Mouse (Mus musculus) sigmoid colon, adult 10 weeks (tissue): ENCODE results near the gene Cchcr1. TPM values are rescaled to one million over a fixed set of nuclear protein-coding genes. Genes with fewer than 3 reads are reported as not detected.

ENCODE experiments used
- polyA plus RNA-seq: library from polyadenylated mRNA; stranded (reverse); fragments of 350-450 nt; fragmentation: Illumina TruSeq; extraction: RNeasy Lipid Tissue Mini Kit (QIAGEN cat#74804); gene quantifications from one replicate; pipeline ENCODE4 v1.2.3, GENCODE M21; 2014; ENCODE audit warnings: low read depth, low replicate concordance

Cchcr1 gene
- 4.6 TPM for polyA plus RNA-seq

DNA sequence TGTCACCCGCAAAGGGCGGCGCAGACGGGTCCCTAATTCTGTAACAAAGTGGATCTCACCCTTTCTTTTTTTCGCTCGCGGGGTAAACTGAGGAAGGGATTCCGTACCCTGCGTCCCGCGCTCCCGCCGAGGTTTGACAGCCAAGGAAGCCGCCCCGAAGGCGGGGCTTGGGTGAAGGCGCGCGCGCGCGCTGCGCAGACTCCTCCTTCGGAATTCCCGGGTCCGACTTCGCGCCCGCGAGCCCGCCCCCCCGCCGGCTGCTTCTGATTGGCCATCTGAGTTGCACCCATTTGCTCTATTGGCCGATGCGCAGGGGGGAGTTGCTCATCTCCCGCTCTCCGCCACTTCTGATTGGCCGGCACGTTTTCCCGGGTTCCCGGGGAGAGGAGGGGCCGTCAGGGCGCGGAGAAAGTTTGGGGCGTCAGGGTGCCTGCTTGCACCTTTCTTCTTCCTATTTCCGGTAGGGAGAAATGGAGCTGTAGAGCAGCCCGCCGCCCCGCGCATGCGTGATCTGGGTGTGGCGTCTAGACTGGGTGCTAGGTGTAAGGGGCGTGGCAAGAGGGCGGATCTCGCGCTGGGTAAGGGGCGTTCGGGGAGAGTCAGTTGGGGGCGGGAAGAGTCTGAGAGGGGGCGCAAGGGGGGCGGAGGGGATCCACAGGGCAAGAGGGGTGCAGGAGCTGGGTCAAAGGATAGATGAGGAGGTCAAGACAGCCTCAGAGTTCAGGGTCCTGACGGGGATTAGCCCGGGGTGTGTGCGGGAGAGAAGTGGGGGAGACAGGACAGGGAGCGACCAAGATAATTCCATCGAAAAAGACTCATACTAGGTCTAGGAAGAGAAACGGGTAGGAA, at the start of gene Cchcr1, which contains the start of gene Tcf19:
Cchcr1 (plus strand) TSS at position 449 of the 849 bp plus-strand sequence.
Tcf19 (minus strand) TSS at position 173 of the 849 bp plus-strand sequence.

GRCm38 (mm10) chr17:35469842-35470751, 46.8 kb upstream of the Cchcr1 start, which contains the start of gene H2-Q10:
TSS of gene H2-Q10 (plus strand) at chr17:35470089.

GRCm38 (mm10) chr17:35505776-35506175, 11.1 kb upstream of the Cchcr1 start, which contains the start of gene Pou5f1:
TSS of gene Pou5f1 (plus strand) at chr17:35506018.

DNA sequence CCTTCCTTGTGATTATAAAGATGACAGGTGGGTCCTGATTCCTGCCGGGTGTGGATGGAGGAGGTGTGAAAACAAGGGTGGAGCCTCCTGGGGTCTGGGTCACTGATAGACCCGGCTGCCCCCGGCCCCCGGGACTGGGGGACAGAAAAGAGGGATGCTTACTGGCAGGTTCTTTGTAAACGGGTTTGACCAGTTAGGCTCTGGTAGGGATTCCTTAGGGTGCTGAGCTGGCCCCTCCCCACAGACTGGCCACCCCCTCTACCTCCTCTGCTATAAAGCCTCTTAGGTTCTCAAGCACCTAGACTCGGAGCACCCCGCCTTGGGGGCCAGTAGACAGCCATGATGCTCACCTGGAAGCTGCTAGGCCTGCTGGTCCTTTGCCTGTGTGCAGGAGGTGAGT, 16.0 kb downstream of the Cchcr1 start, which contains the start of gene Psors1c2:
Psors1c2 (plus strand) TSS at position 301 of the 400 bp plus-strand sequence.

GRCm38 (mm10) chr17:35551881-35552414, 35.0 kb downstream of the Cchcr1 start, which contains the start of gene Cdsn:
TSS of gene Cdsn (plus strand) at chr17:35552128.

GRCm38 (mm10) chr17:35567150-35567549, 50.2 kb downstream of the Cchcr1 start, which contains the start of gene 2300002M23Rik:
TSS of gene 2300002M23Rik (plus strand) at chr17:35567450.

Other genes with a start within 250 kb of the Cchcr1 start
- 45.4 TPM for gene H2-Q1, start 196.7 kb upstream of the Cchcr1 start, polyA plus RNA-seq
- gene H2-Q2, start 174.9 kb upstream of the Cchcr1 start, polyA plus RNA-seq: 288 TPM
- 34.4 TPM for gene H2-Q4, start 137.5 kb upstream of the Cchcr1 start, polyA plus RNA-seq
- 7.1 TPM for gene H2-Q6, start 92.2 kb upstream of the Cchcr1 start, polyA plus RNA-seq
- 12.5 TPM for gene H2-Q7, start 77.9 kb upstream of the Cchcr1 start, polyA plus RNA-seq
- gene H2-Q10, start 47.0 kb upstream of the Cchcr1 start, polyA plus RNA-seq: 3.2 TPM
- gene Pou5f1, start 11.1 kb upstream of the Cchcr1 start, polyA plus RNA-seq: not detected
- gene Tcf19, start 276 bp upstream of the Cchcr1 start, polyA plus RNA-seq: 2.7 TPM
- not detected for gene Psors1c2, start 16.1 kb downstream of the Cchcr1 start, polyA plus RNA-seq
- gene Cdsn, start 35.0 kb downstream of the Cchcr1 start, polyA plus RNA-seq: not detected
- not detected for gene 2300002M23Rik, start 50.4 kb downstream of the Cchcr1 start, polyA plus RNA-seq
- not detected for gene Sfta2, start 84.4 kb downstream of the Cchcr1 start, polyA plus RNA-seq
- gene Gm9573, start 109.5 kb downstream of the Cchcr1 start, polyA plus RNA-seq: not detected
- gene Mucl3, start 126.6 kb downstream of the Cchcr1 start, polyA plus RNA-seq: not detected
- gene Vars2, start 150.5 kb downstream of the Cchcr1 start, polyA plus RNA-seq: 0.28 TPM
- gene Gtf2h4, start 156.6 kb downstream of the Cchcr1 start, polyA plus RNA-seq: 2.5 TPM
- gene Ddr1, start 187.5 kb downstream of the Cchcr1 start, polyA plus RNA-seq: 7.5 TPM